Mouse (Mus musculus): ENCODE data around the gene Cyp3a13. TPM values are rescaled to one million over a fixed set of nuclear protein-coding genes. Genes with fewer than 3 reads are reported as not detected.
"Not testable (repeated sequence)": the region's sequence is repeated elsewhere in the genome, so short reads cannot be mapped to it uniquely, and the experiment has no call there.

The Cyp3a13 gene
- polyA plus RNA-seq, 1 experiment from 2014 or later = 2.1 TPM

DNA sequence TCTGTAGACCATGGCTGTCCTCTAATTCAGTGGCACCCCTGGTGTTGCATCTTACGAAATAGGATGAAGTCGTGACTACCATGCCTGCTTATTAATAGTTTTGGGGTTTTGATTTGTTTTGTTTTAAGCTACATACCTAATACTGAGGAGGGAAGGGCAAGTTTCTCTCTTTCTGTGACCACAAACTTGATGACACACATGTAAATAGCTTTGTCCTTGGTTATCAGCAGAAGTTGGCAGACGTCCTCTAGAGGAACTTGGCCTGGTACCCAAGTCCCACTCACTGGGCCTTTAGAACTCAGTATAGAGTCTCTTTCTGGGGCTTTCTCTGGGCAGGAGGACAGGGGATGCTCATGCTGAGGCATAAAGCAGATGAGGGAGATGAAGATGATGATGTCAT is 38.1 kb downstream of the Cyp3a13 start:
- DNase-seq (ENCODE audit: low spot score) = no peak
- H3K4me1 ChIP-seq (ENCODE audit: insufficient read depth, low read depth, low read length) = no peaks in the 10 kb centered on the region
- no peaks in the 10 kb centered on the region for H3K27me3 ChIP-seq (replicated peaks; ENCODE audit: insufficient read depth, low read length)
- TF ChIP-seq CTCF (IDR thresholded peaks at IDR 0.05) (no peak), EP300 (IDR thresholded peaks at IDR 0.05) (no peak)
- no peak overlapping the region for H3K27ac ChIP-seq (ENCODE audit: low read length)
- no peaks in the 10 kb centered on the region for H3K36me3 ChIP-seq (ENCODE audit: insufficient read depth, low read length)
- ATAC-seq = no peak
- 68% methylated on average over 3 of the region's 3 CpGs for WGBS
- no peaks in the 10 kb centered on the region for H3K9me3 ChIP-seq (ENCODE audit: low read length)
- H3K4me3 ChIP-seq (ENCODE audit: low read depth, low read length) = no peak overlapping the region
- no peak overlapping the region for H3K9ac ChIP-seq (replicated peaks; ENCODE audit: low read depth)
- no peak overlapping the region for H3K4me2 ChIP-seq (replicated peaks; ENCODE audit: low read depth, low read length)

DNA sequence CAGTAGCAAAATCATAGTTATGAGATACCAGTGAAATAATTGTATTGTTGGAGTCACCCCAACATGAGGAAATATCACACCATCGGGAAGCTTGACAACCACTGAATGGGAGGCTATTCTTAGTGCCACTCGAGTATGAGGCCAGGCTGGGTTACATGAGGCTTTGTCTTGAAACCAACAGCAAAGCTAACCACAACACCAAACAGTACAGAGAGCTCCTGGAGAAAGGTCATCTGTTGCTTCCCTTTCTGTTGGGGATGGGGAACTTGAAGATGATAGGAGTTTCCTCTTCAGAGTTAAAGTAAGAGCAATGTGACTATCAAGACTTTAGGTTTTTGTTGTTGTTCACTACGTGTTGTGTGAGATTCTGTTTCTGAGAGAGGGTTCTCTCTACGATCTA is 38.5 kb downstream of the Cyp3a13 start:
- H3K27ac ChIP-seq (ENCODE audit: low read length) = no peak overlapping the region
- H3K4me1 ChIP-seq (ENCODE audit: insufficient read depth, low read depth, low read length) = no peaks in the 10 kb centered on the region
- H3K9ac ChIP-seq (replicated peaks; ENCODE audit: low read depth) = no peak overlapping the region
- no peak overlapping the region for H3K4me2 ChIP-seq (replicated peaks; ENCODE audit: low read depth, low read length)
- DNase-seq (ENCODE audit: low spot score) (peak; percentile 15), ATAC-seq (no peak; the same call in 1 of the 2 replicates)
- H3K36me3 ChIP-seq (ENCODE audit: insufficient read depth, low read length) = no peaks in the 10 kb centered on the region
- H3K9me3 ChIP-seq (ENCODE audit: low read length) = no peaks in the 10 kb centered on the region
- no peak for TF ChIP-seq EP300 (IDR thresholded peaks at IDR 0.05)
- no peaks in the 10 kb centered on the region for H3K27me3 ChIP-seq (replicated peaks; ENCODE audit: insufficient read depth, low read length)
- 68% methylated on average over 4 of the region's 4 CpGs for WGBS
- H3K4me3 ChIP-seq (ENCODE audit: low read depth, low read length) = no peak overlapping the region

DNA sequence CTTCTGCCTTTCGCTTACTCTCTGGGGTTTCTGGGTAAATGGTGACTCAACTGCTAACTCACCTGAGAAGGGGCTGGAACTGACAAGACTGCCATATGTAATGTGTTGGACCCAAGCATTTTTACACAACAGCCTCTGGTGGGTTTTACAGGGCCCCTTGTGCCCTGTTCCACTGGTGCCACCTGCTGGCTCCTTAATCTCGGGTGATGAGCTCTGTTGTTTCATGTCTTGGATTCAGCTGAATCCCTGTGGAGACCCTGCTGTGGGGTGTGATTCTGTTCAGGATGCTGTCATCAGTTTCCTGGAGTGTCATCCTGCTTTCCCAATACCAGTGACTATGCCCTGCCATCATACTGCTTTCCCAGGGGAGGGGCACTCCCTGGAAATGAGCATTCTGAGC is 43.6 kb downstream of the Cyp3a13 start:
- ATAC-seq (0 out of 2 replicates have a peak, but pooled peaks have one; percentile 23), DNase-seq (ENCODE audit: low spot score) (peak; percentile 31)
- no peaks in the 10 kb centered on the region for H3K36me3 ChIP-seq (ENCODE audit: insufficient read depth, low read length)
- H3K4me2 ChIP-seq (replicated peaks; ENCODE audit: low read depth, low read length) = no peak overlapping the region
- peak; percentile 74 for TF ChIP-seq CTCF (IDR thresholded peaks at IDR 0.05)
- TF ChIP-seq EP300 (IDR thresholded peaks at IDR 0.05) = no peak
- no peaks in the 10 kb centered on the region for H3K27me3 ChIP-seq (replicated peaks; ENCODE audit: insufficient read depth, low read length)
- H3K4me3 ChIP-seq (ENCODE audit: low read depth, low read length) = no peak overlapping the region
- H3K9me3 ChIP-seq (ENCODE audit: low read length) = no peaks in the 10 kb centered on the region
- H3K27ac ChIP-seq (ENCODE audit: low read length) = no peak overlapping the region
- WGBS = 51% methylated on average over 2 of the region's 2 CpGs
- H3K9ac ChIP-seq (replicated peaks; ENCODE audit: low read depth) = no peak overlapping the region
- no peaks in the 10 kb centered on the region for H3K4me1 ChIP-seq (ENCODE audit: insufficient read depth, low read depth, low read length)

DNA sequence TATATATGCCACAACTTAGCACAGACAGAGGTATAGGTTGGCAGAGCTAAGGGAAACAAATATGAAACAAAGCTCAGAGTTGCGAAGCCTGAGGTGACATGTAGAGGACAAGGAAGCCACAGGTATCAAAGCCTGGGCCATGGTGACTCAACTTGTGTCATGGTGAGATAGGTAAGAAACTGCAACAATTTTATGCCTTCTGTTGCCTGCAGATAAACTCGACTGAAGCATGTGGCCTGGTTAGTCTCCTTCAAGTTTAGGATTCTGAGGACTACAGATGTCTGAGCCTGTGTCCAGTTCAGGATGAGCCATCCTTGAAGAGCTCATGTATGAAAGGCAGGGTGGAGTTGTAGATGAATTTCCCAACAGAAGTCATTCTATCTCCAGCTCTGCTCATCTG is 46.4 kb downstream of the Cyp3a13 start:
- 76% methylated on average over 2 of the region's 2 CpGs for WGBS

DNA sequence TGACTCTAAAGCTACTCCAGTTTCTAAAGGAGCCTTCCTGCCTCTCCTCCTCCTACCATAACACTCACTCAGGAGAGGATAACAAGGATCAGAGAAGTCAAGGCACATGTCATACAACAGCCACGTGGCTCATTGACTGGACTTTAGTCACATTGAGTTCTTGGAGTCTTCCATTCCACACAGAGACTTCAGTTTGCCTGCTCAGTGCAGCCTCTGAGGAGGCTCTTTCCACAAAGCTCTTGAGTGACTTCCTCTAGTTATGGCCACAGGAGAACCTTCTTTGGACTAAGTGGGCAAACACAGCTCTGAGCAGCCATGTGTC is 49.1 kb downstream of the Cyp3a13 start:
- H3K27ac ChIP-seq (ENCODE audit: low read length); H3K27me3 ChIP-seq (replicated peaks; ENCODE audit: insufficient read depth, low read length); DNase-seq (ENCODE audit: low spot score); H3K4me3 ChIP-seq (ENCODE audit: low read depth, low read length); H3K9me3 ChIP-seq (ENCODE audit: low read length); H3K9ac ChIP-seq (replicated peaks; ENCODE audit: low read depth); H3K36me3 ChIP-seq (ENCODE audit: insufficient read depth, low read length); H3K4me2 ChIP-seq (replicated peaks; ENCODE audit: low read depth, low read length); ATAC-seq; H3K4me1 ChIP-seq (ENCODE audit: insufficient read depth, low read depth, low read length): not testable (repeated sequence)
- 41% methylated on average over 1 of the region's 1 CpGs for WGBS

More for the DNA sequence above, 46.4 kb downstream of the Cyp3a13 start:
- Histone ChIP-seq H3K9me3 (ENCODE audit: low read length) (no peaks in the 10 kb centered on the region), H3K27ac (ENCODE audit: low read length) (no peak overlapping the region), H3K36me3 (ENCODE audit: insufficient read depth, low read length) (no peaks in the 10 kb centered on the region), H3K27me3 (replicated peaks; ENCODE audit: insufficient read depth, low read length) (no peaks in the 10 kb centered on the region), H3K4me2 (replicated peaks; ENCODE audit: low read depth, low read length) (no peak overlapping the region), H3K4me1 (ENCODE audit: insufficient read depth, low read depth, low read length) (no peaks in the 10 kb centered on the region), H3K9ac (replicated peaks; ENCODE audit: low read depth) (no peak overlapping the region), H3K4me3 (ENCODE audit: low read depth, low read length) (no peak overlapping the region)
- TF ChIP-seq EP300 (IDR thresholded peaks at IDR 0.05) = no peak
- no peak for TF ChIP-seq CTCF (IDR thresholded peaks at IDR 0.05)
- DNase-seq (ENCODE audit: low spot score) (no peak), ATAC-seq (no peak)

DNA sequence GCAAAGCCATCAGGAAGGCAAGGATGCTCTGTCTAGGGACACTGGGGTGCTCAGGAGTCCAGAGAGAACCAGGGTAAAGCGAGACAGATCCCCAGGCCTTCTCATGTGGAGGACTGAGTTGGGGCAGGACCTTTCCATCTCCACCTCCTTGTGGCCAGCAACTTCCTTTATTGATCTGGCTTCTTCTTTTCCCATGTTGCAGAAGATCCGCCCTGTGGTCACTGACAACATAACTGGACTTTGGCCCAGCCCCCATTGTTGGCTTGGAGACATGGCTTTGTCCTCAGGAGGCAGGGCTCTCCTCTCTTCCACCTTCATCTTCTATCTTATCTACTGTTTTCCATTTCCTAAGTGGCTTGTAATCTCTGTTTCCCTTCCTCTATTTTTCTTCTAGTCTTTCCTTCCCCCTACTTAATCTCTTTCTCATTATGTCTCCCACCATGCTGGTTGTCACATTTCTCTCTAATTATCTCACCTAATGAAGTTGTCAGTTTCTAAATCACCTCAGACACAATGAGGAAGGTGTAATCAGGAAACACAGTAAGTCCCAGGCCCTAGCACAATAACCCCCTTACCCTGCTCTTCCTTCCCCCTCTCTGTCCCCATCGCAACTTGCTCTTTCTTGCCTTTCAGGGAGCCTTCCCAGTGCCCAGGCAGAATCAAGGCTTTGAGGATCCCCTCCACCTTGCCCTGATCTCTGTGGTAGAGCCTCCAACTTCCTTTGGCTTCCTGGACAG is 49.6 kb downstream of the Cyp3a13 start, which contains the start of gene Pilrb2:
Gene Pilrb2 (minus strand): TSS at position 172 of the 737 bp plus-strand sequence.
- H3K27ac ChIP-seq (ENCODE audit: low read length); DNase-seq (ENCODE audit: low spot score); H3K4me1 ChIP-seq (ENCODE audit: insufficient read depth, low read depth, low read length); H3K27me3 ChIP-seq (replicated peaks; ENCODE audit: insufficient read depth, low read length); H3K36me3 ChIP-seq (ENCODE audit: insufficient read depth, low read length); H3K9me3 ChIP-seq (ENCODE audit: low read length); H3K4me3 ChIP-seq (ENCODE audit: low read depth, low read length); H3K9ac ChIP-seq (replicated peaks; ENCODE audit: low read depth); ATAC-seq; H3K4me2 ChIP-seq (replicated peaks; ENCODE audit: low read depth, low read length): not testable (repeated sequence)
- 67% methylated on average over 2 of the region's 3 CpGs for WGBS

DNA sequence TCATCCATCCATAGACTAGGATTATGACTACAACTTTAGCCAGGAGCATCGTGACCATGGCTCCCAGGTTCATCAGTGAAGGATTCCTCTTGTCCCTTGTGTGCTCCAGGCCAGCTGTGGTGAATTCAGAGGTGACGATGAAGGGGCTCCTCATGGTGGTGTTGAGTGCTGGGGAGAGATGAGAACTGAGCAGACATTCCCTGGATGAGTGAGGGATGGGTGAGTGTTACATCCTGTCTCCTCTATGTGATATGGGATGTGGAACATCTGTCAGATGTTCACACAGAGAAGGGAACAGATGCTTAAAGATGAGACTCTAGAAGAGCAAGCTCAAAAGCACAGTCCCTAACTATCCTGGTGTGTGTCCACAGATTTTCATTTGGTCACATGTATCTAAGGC is 52.8 kb downstream of the Cyp3a13 start:
- not testable (repeated sequence) for H3K27me3 ChIP-seq (replicated peaks; ENCODE audit: insufficient read depth, low read length); H3K4me1 ChIP-seq (ENCODE audit: insufficient read depth, low read depth, low read length); H3K9ac ChIP-seq (replicated peaks; ENCODE audit: low read depth); H3K4me3 ChIP-seq (ENCODE audit: low read depth, low read length); DNase-seq (ENCODE audit: low spot score); H3K36me3 ChIP-seq (ENCODE audit: insufficient read depth, low read length); H3K9me3 ChIP-seq (ENCODE audit: low read length); H3K4me2 ChIP-seq (replicated peaks; ENCODE audit: low read depth, low read length); H3K27ac ChIP-seq (ENCODE audit: low read length)
- WGBS = 27% methylated on average over 2 of the region's 2 CpGs
- peak; percentile 83 for ATAC-seq

DNA sequence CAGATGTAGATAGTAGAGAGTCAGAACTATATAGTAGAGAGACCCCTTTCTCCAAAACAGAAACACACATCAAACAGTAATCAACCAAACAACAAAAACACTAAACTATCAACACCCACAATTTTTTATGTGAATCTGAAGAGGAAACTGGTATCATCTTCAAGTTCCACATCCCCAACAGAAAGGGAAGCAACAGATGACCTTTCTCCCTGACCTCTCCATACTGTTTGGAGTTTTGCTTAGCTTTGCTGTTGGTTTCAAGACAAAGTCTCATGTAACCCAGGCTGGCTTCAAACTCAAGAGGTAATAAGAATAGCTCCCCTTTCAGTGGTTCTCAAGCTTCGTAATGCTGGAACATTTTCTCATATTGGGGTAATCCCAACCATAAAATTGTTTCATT is 57.4 kb downstream of the Cyp3a13 start:
- H3K27ac ChIP-seq (ENCODE audit: low read length); H3K4me1 ChIP-seq (ENCODE audit: insufficient read depth, low read depth, low read length); ATAC-seq; H3K27me3 ChIP-seq (replicated peaks; ENCODE audit: insufficient read depth, low read length); H3K9ac ChIP-seq (replicated peaks; ENCODE audit: low read depth); DNase-seq (ENCODE audit: low spot score); H3K4me3 ChIP-seq (ENCODE audit: low read depth, low read length); H3K36me3 ChIP-seq (ENCODE audit: insufficient read depth, low read length); H3K9me3 ChIP-seq (ENCODE audit: low read length); H3K4me2 ChIP-seq (replicated peaks; ENCODE audit: low read depth, low read length): not testable (repeated sequence)
- WGBS = 86% methylated on average over 1 of the region's 1 CpGs

DNA sequence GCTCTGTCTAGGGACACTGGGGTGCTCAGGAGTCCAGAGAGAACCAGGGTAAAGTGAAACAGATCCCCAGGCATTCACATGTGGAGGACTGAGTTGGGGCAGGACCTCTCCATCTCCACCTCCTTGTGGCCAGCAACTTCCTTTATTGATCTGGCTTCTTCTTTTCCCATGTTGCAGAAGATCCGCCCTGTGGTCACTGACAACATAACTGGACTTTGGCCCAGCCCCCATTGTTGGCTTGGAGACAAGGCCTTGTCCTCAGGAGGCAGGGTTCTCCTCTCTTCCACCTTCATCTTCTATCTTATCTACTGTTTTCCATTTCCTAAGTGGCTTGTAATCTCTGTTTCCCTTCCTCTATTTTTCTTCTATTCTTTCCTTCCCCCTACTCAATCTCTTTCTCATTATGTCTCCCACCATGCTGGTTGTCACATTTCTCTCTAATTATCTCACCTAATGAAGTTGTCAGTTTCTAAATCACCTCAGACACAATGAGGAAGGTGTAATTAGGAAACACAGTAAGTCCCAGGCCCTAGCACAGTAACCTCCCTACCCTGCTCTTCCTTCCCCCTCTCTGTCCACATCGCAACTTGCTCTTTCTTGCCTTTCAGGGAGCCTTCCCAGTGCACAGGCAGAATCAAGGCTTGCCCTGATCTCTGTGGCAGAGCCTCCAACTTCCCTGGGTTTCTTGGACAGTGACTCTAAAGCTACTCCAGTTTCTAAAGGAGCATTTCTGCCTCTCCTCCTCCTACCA is 63.3 kb downstream of the Cyp3a13 start, which contains the start of gene Pilrb1:
Gene Pilrb1 (minus strand): TSS at position 147 of the 751 bp plus-strand sequence.
- peak; percentile 2 for DNase-seq (ENCODE audit: low spot score)
- not testable (repeated sequence) for H3K4me2 ChIP-seq (replicated peaks; ENCODE audit: low read depth, low read length); H3K9me3 ChIP-seq (ENCODE audit: low read length); H3K27ac ChIP-seq (ENCODE audit: low read length); H3K4me3 ChIP-seq (ENCODE audit: low read depth, low read length); H3K27me3 ChIP-seq (replicated peaks; ENCODE audit: insufficient read depth, low read length); H3K4me1 ChIP-seq (ENCODE audit: insufficient read depth, low read depth, low read length); ATAC-seq; H3K36me3 ChIP-seq (ENCODE audit: insufficient read depth, low read length); H3K9ac ChIP-seq (replicated peaks; ENCODE audit: low read depth)
- whole genome bisulfite sequencing = 75% methylated on average over 2 of the region's 2 CpGs

All from lung, postnatal 0 days (tissue).